Mouse (Mus musculus) frontal cortex, adult 2 months (tissue): ENCODE results near the gene Timp1. TPM values are rescaled to one million over a fixed set of nuclear protein-coding genes. Genes with fewer than 3 reads are reported as not detected.
A peak's percentile ranks its signal among the peaks of the same experiment; 100 is the strongest.

ENCODE experiments used
- DNase-seq, 2 experiments: peaks; one replicate each; pipeline ENCODE4 v3.0.0; 2022; ENCODE audit warnings: low spot score in 1 of 2; ENCODE audit errors: extremely low spot score in 1 of 2
- polyA plus RNA-seq: library from polyadenylated mRNA; depleted of rRNA; stranded (reverse); fragments of >200 nt; gene quantifications from 2 replicates; pipeline ENCODE4 v1.2.3, GENCODE M21; 2012; rRNA removed

The Timp1 gene
- polyA plus RNA-seq, 1 experiment: 1.6 TPM

GRCm38 (mm10) chrX:20921366-20921765 is 51.4 kb downstream of the Timp1 start:
- peak; percentile 26 to 33 for DNase-seq

- DNase-seq: no peak
These were observed 53.5 kb downstream of the Timp1 start for GRCm38 (mm10) chrX:20923506-20923905.

Other genes starting within 250 kb of the Timp1 start
- 253 and 262 TPM in 2 replicates for gene Uba1, start 211.8 kb upstream of the Timp1 start, polyA plus RNA-seq
- 394 and 422 TPM in 2 replicates for gene Cdk16, start 182.2 kb upstream of the Timp1 start, polyA plus RNA-seq
- gene Usp11, start 166.3 kb upstream of the Timp1 start, polyA plus RNA-seq: 107 and 128 TPM in 2 replicates
- 232 and 257 TPM in 2 replicates for gene Araf, start 72.4 kb upstream of the Timp1 start, polyA plus RNA-seq
- 273 and 320 TPM in 2 replicates for gene Syn1, start 50.8 kb downstream of the Timp1 start, polyA plus RNA-seq
- 19.2 and 21.8 TPM in 2 replicates for gene Cfp, start 61.4 kb downstream of the Timp1 start, polyA plus RNA-seq
- 36.0 and 39.1 TPM in 2 replicates for gene Elk1, start 80.4 kb downstream of the Timp1 start, polyA plus RNA-seq
- 15.0 and 17.7 TPM in 2 replicates for gene Uxt, start 91.9 kb downstream of the Timp1 start, polyA plus RNA-seq
- 9.6 and 10.2 TPM in 2 replicates for gene Zfp182, start 192.2 kb downstream of the Timp1 start, polyA plus RNA-seq
- not detected in 2 replicates for gene Spaca5, start 198.2 kb downstream of the Timp1 start, polyA plus RNA-seq
- 1.6 and 1.8 TPM in 2 replicates for gene Zfp300, start 219.4 kb downstream of the Timp1 start, polyA plus RNA-seq
- not detected in 2 replicates for gene Ssxa1, start 245.7 kb downstream of the Timp1 start, polyA plus RNA-seq